8 mouse cellular contexts compared by ENCODE assay signal in the genomic region with DNA sequence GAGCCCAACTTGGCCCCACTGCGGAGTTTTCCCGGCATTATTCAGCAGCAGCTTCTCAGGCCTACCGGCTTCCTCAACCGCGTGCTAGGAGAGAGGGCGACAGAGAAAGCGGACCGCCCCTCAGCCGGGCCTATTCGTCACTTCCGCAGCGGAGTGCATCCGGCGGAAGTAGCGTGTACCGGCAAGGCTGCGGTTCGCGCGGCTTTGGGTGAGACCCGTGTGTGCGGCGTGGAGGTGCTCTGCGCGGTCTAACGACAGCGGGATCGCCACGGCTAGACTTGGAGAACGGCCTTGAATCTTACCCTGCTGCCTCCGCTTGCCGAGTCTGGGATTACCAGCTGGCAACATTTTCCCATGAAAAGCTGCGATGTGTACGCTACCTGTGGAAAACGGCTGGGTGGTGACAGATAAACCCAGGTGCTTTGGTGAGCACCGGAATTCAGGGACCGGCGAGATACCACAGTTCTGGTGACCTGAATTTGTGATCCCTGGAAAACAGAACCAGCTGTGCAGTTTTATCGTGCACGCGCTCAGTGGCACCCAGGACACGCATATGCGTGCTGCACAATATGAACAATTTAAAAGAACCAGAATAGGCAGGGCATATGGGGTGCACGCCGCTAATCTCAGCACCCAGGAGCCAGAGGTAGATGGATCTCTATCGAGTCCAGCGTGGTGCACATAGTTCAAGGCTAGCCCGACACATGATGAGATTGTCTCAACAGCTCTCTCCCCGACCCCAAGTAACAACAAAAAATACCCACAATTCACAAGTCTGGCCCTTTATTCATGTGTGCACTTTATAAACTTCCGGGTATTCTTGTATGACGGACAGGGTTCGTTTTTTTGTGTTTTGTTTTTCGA. TPM values are rescaled to one million over a fixed set of nuclear protein-coding genes. Genes with fewer than 3 reads are reported as not detected.
DNase-seq lines count a peak whose midpoint lies in the region; ATAC-seq lines count a peak whose summit lies in the region.

A gene (minus strand): TSS at position 105 of the 864 bp plus-strand sequence.

- peak within 1 kb of the TSS; percentile 77; the same call in 1 of the 2 replicates for H3K27ac ChIP-seq in intestine, embryonic 14.5 days (ENCODE audit: low read depth)

- peak; percentile 91 to 97 for DNase-seq in adrenal gland, adult (ENCODE audit: inconsistent age in 2 of 2, low spot score in 1 of 2)
- DNase-seq in embryo, embryonic 10.5 days (ENCODE audit: low spot score) = peak; percentile 95
- DNase-seq in gastrocnemius, postnatal 25 days = peak; percentile 87
- DNase-seq in intestine, embryonic 14.5 days (ENCODE audit: low spot score) = peak; percentile 95
- peak; percentile 87 to 89 for DNase-seq in left cerebral cortex, postnatal 14 days (ENCODE audit: low spot score in 2 of 2)
- peak; percentile 93 for DNase-seq in mesoderm, embryonic 11.5 days (ENCODE audit: low read depth, low spot score)
- peak; percentile 84 to 90 for DNase-seq in right cerebral cortex, postnatal 36 days (ENCODE audit: low spot score in 2 of 2)
- DNase-seq in yolk sac, embryonic 10.5 days (ENCODE audit: low spot score) = peak; percentile 90

- peaks cover 13% of the 10 kb centered on the region for H3K36me3 ChIP-seq in intestine, embryonic 14.5 days (ENCODE audit: control insufficient read depth, insufficient read depth, low read length)

- H3K4me2 ChIP-seq in intestine, embryonic 14.5 days (ENCODE audit: low read length) = peak within 1 kb of the TSS; percentile 94

- H3K4me3 ChIP-seq in intestine, embryonic 14.5 days (ENCODE audit: low read depth, low read length) = peak within 1 kb of the TSS; percentile 89

- peaks cover 5% of the 10 kb centered on the region for H3K4me1 ChIP-seq in intestine, embryonic 14.5 days (replicated peaks; ENCODE audit: control insufficient read depth, insufficient read depth, low read length)

- H3K9me3 ChIP-seq in intestine, embryonic 14.5 days (ENCODE audit: control insufficient read depth, low read length) = no peaks in the 10 kb centered on the region

- H3K27me3 ChIP-seq in intestine, embryonic 14.5 days (replicated peaks; ENCODE audit: control insufficient read depth, insufficient read depth, low read length) = no peaks in the 10 kb centered on the region

- intact Hi-C loops in left cerebral cortex, postnatal 14 days (cut with DNase I) = no loop called here

- peak; percentile 98 for ATAC-seq in intestine, embryonic 14.5 days (replicated peaks; ENCODE audit: low FRiP score, low TSS enrichment, low read depth)

- WGBS in intestine, embryonic 14.5 days = 6% methylated on average over 53 of the region's 53 CpGs

- peak within 1 kb of the TSS; percentile 84 for H3K9ac ChIP-seq in intestine, embryonic 14.5 days (ENCODE audit: low read length)

RNA-seq across cellular contexts. Expression of the gene that starts here (rescaled TPM):
- 10 to 100 TPM; 24.8 to 28.4 TPM for total RNA-seq in gastrocnemius, postnatal 25 days (2021)
- polyA plus RNA-seq in intestine, embryonic 14.5 days (2014; fragmentation: Nextera tagmentation; extraction: Ambion mirVana) = 36.7 and 37.1 TPM in 2 replicates
- 10 to 100 TPM; 23.6 to 24.0 TPM for total RNA-seq in left cerebral cortex, postnatal 14 days (2021)

Comparison
In these comparisons a context has a peak if more than half of its experiments do, and no peak if none do; other contexts are left out.
1. Peak in every context shown above with its lines: DNase-seq, ATAC-seq, H3K4me3 ChIP-seq and H3K27ac ChIP-seq.